Mouse (Mus musculus) MEL (cell line): Measurements from ENCODE around the gene Slc12a1. TPM values are rescaled to one million over a fixed set of nuclear protein-coding genes. Genes with fewer than 3 reads are reported as not detected.

Source experiments
- DNase-seq: peaks from one replicate; pipeline ENCODE4 v3.0.0; 2011; ENCODE audit warnings: low read depth, low spot score
- H3K27ac ChIP-seq: 2 replicates; pipeline ENCODE4 v1.5.1; 2012; ENCODE audit warnings: low read depth, mild to moderate bottlenecking, control low read depth, low read length, moderate library complexity; ENCODE audit not compliant: control insufficient read depth
- H3K27me3 ChIP-seq, 2 experiments: fragments of 150-350 bp in 1 of 2; sonication (generic) in 1 of 2; 2 replicates each; pipeline ENCODE4 v1.6.1; 2012; ENCODE audit warnings: low read length in 2 of 2, mild to moderate bottlenecking in 2 of 2, improper control_type of control experiment in 1 of 2, moderate library complexity in 1 of 2; ENCODE audit not compliant: insufficient read depth in 2 of 2, control insufficient read depth in 1 of 2
- H3K36me3 ChIP-seq, 2 experiments: 2 replicates each; pipeline ENCODE4 v1.6.1; 2012 to 2014; ENCODE audit warnings: low read length in 2 of 2, improper control_type of control experiment in 1 of 2, inconsistent platforms in 1 of 2, mild to moderate bottlenecking in 1 of 2; ENCODE audit not compliant: insufficient read depth in 2 of 2, control insufficient read depth in 1 of 2
- H3K4me1 ChIP-seq, 2 experiments: fragments of 150-350 bp in 1 of 2; sonication (generic) in 1 of 2; 2 replicates each; pipeline ENCODE4 v1.6.1; 2012; ENCODE audit warnings: low read length in 2 of 2, improper control_type of control experiment in 1 of 2, mild to moderate bottlenecking in 1 of 2; ENCODE audit not compliant: insufficient read depth in 2 of 2, control insufficient read depth in 1 of 2
- H3K4me3 ChIP-seq, 2 experiments: fragments of 150-350 bp in 1 of 2; sonication (generic) in 1 of 2; 2 replicates each; pipeline ENCODE4 v1.5.1; 2012; ENCODE audit warnings: low read depth in 2 of 2, low read length in 2 of 2, mild to moderate bottlenecking in 2 of 2, moderate library complexity in 2 of 2, control low read depth in 1 of 2, improper control_type of control experiment in 1 of 2; ENCODE audit not compliant: control insufficient read depth in 1 of 2, insufficient read depth in 1 of 2
- H3K79me2 ChIP-seq: 2 replicates; pipeline ENCODE4 v1.6.1; 2012; ENCODE audit warnings: mild to moderate bottlenecking, low read length, moderate library complexity; ENCODE audit not compliant: control insufficient read depth, poor library complexity, insufficient read depth
- H3K9ac ChIP-seq: 2 replicates; pipeline ENCODE4 v1.6.1; 2012; ENCODE audit warnings: low read depth, mild to moderate bottlenecking, control low read depth, low read length, moderate library complexity; ENCODE audit not compliant: control insufficient read depth, poor library complexity, severe bottlenecking
- H3K9me3 ChIP-seq: fragments of 150-350 bp; sonication (generic); replicated peaks from 2 replicates; pipeline ENCODE4 v1.6.1; 2012; ENCODE audit warnings: mild to moderate bottlenecking, low read length, improper control_type of control experiment, moderate library complexity; ENCODE audit not compliant: insufficient read depth
- BHLHE40 ChIP-seq: IDR thresholded peaks from 2 replicates; pipeline ENCODE4 v1.6.1; 2012; ENCODE audit warnings: low read depth, mild to moderate bottlenecking, inconsistent platforms, low read length, improper control_type of control experiment, borderline replicate concordance
- CHD1 ChIP-seq: IDR thresholded peaks from 2 replicates; pipeline ENCODE4 v1.6.1; 2012; ENCODE audit warnings: low read depth, mild to moderate bottlenecking, inconsistent platforms, low read length, improper control_type of control experiment
- CHD2 ChIP-seq: IDR thresholded peaks from 2 replicates; pipeline ENCODE4 v1.6.1; 2011; ENCODE audit warnings: low read length, improper control_type of control experiment
- CTCF ChIP-seq, 3 experiments: IDR thresholded peaks in 2 of 3; conservative IDR thresholded peaks in 1 of 3; 2 replicates each; pipeline ENCODE4 v1.5.1; 2011 to 2012; ENCODE audit warnings: low read length in 3 of 3, low read depth in 2 of 3, mild to moderate bottlenecking in 2 of 3, improper control_type of control experiment in 1 of 3, inconsistent platforms in 1 of 3, mixed read lengths in 1 of 3, moderate library complexity in 1 of 3; ENCODE audit not compliant: control insufficient read depth in 1 of 3, insufficient read depth in 1 of 3, poor library complexity in 1 of 3, severe bottlenecking in 1 of 3
- E2F4 ChIP-seq: IDR thresholded peaks from 2 replicates; pipeline ENCODE4 v1.6.1; 2011; ENCODE audit warnings: low read depth, low read length, improper control_type of control experiment, borderline replicate concordance
- ELF1 ChIP-seq: IDR thresholded peaks from 2 replicates; pipeline ENCODE4 v1.6.1; 2014; ENCODE audit warnings: low read depth, mild to moderate bottlenecking, inconsistent platforms, low read length, improper control_type of control experiment, moderate library complexity
- ETS1 ChIP-seq: IDR thresholded peaks from 2 replicates; pipeline ENCODE4 v1.6.1; 2012; ENCODE audit warnings: low read depth, mild to moderate bottlenecking, inconsistent platforms, low read length, improper control_type of control experiment, moderate library complexity
- GABPA ChIP-seq: IDR thresholded peaks from 2 replicates; pipeline ENCODE4 v1.6.1; 2012; ENCODE audit warnings: low read depth, mild to moderate bottlenecking, inconsistent platforms, low read length, improper control_type of control experiment, moderate library complexity
- GATA1 ChIP-seq: IDR thresholded peaks from 2 replicates; pipeline ENCODE4 v1.6.1; 2011; ENCODE audit warnings: low read depth, low read length, improper control_type of control experiment
- JUND ChIP-seq: IDR thresholded peaks from 2 replicates; pipeline ENCODE4 v1.6.1; 2011; ENCODE audit warnings: low read depth, mild to moderate bottlenecking, improper control_type of control experiment, low read length
- KAT2A ChIP-seq: conservative IDR thresholded peaks from 2 replicates; pipeline ENCODE4 v1.6.1; 2012; ENCODE audit warnings: low read depth, low read length, improper control_type of control experiment, inconsistent platforms
- MAFK ChIP-seq: IDR thresholded peaks from 2 replicates; pipeline ENCODE4 v1.6.1; 2011; ENCODE audit warnings: low read depth, mild to moderate bottlenecking, low read length, improper control_type of control experiment, borderline replicate concordance
- MAX ChIP-seq: IDR thresholded peaks from 2 replicates; pipeline ENCODE4 v1.6.1; 2011; ENCODE audit warnings: low read length, improper control_type of control experiment
- MAZ ChIP-seq: IDR thresholded peaks from 2 replicates; pipeline ENCODE4 v1.6.1; 2012; ENCODE audit warnings: low read depth, mild to moderate bottlenecking, inconsistent platforms, low read length, improper control_type of control experiment
- MXI1 ChIP-seq: IDR thresholded peaks from 2 replicates; pipeline ENCODE4 v1.6.1; 2011; ENCODE audit warnings: mild to moderate bottlenecking, low read depth, low read length, improper control_type of control experiment
- MYB ChIP-seq: IDR thresholded peaks from 2 replicates; pipeline ENCODE4 v1.6.1; 2011; ENCODE audit warnings: mild to moderate bottlenecking, low read depth, low read length, improper control_type of control experiment
- MYC ChIP-seq: IDR thresholded peaks from 2 replicates; pipeline ENCODE4 v1.6.1; 2011; ENCODE audit warnings: low read depth, mild to moderate bottlenecking, low read length, improper control_type of control experiment, moderate library complexity
- NELFE ChIP-seq: IDR thresholded peaks from 2 replicates; pipeline ENCODE4 v1.6.1; 2011; ENCODE audit warnings: low read depth, low read length, improper control_type of control experiment
- POLR2A ChIP-seq, 2 experiments: IDR thresholded peaks; 2 replicates each; pipeline ENCODE4 v1.6.1; 2011 to 2012; ENCODE audit warnings: low read length in 2 of 2, mild to moderate bottlenecking in 2 of 2, control low read depth in 1 of 2, improper control_type of control experiment in 1 of 2, low read depth in 1 of 2, moderate library complexity in 1 of 2; ENCODE audit not compliant: control insufficient read depth in 1 of 2, insufficient read depth in 1 of 2, poor library complexity in 1 of 2
- RAD21 ChIP-seq: IDR thresholded peaks from 2 replicates; pipeline ENCODE4 v1.6.1; 2011; ENCODE audit warnings: mild to moderate bottlenecking, low read depth, low read length, improper control_type of control experiment
- RCOR1 ChIP-seq: IDR thresholded peaks from 2 replicates; pipeline ENCODE4 v1.6.1; 2012; ENCODE audit warnings: low read depth, mild to moderate bottlenecking, inconsistent platforms, low read length, improper control_type of control experiment
- SMC3 ChIP-seq: IDR thresholded peaks from 2 replicates; pipeline ENCODE4 v1.6.1; 2011; ENCODE audit warnings: low read depth, low read length, improper control_type of control experiment
- TAL1 ChIP-seq: IDR thresholded peaks from 2 replicates; pipeline ENCODE4 v1.6.1; 2012; ENCODE audit warnings: mild to moderate bottlenecking, inconsistent platforms, low read length, moderate library complexity, mixed read lengths
- UBTF ChIP-seq: IDR thresholded peaks from 2 replicates; pipeline ENCODE4 v1.6.1; 2012; ENCODE audit warnings: low read depth, mild to moderate bottlenecking, inconsistent platforms, low read length, improper control_type of control experiment, moderate library complexity, borderline replicate concordance; ENCODE audit not compliant: insufficient read depth
- USF1 ChIP-seq: IDR thresholded peaks from 2 replicates; pipeline ENCODE4 v1.6.1; 2014; ENCODE audit warnings: low read depth, mild to moderate bottlenecking, inconsistent platforms, low read length, improper control_type of control experiment, moderate library complexity
- USF2 ChIP-seq, 2 experiments: IDR thresholded peaks; 2 replicates each; pipeline ENCODE4 v1.6.1; 2011 to 2012; ENCODE audit warnings: improper control_type of control experiment in 2 of 2, low read length in 2 of 2, borderline replicate concordance in 1 of 2, inconsistent platforms in 1 of 2, low read depth in 1 of 2, mild to moderate bottlenecking in 1 of 2; ENCODE audit not compliant: insufficient read depth in 1 of 2
- ZKSCAN1 ChIP-seq: IDR thresholded peaks from 2 replicates; pipeline ENCODE4 v1.6.1; 2012; ENCODE audit warnings: low read depth, mild to moderate bottlenecking, inconsistent platforms, low read length, improper control_type of control experiment, moderate library complexity
- ZMIZ1 ChIP-seq: IDR thresholded peaks from 2 replicates; pipeline ENCODE4 v1.6.1; 2012; ENCODE audit warnings: low read depth, mild to moderate bottlenecking, inconsistent platforms, low read length, improper control_type of control experiment, moderate library complexity
- polyA plus RNA-seq, 2 experiments: library from polyadenylated mRNA; stranded (reverse) in 1 of 2; unstranded in 1 of 2; fragments of >175 nt in 1 of 2; fragments of >200 nt in 1 of 2; gene quantifications; 2 replicates each; pipeline versions ENCODE4 v1.2.1 to v1.2.4; 2012; ENCODE audit warnings: low replicate concordance in 2 of 2, low read depth in 1 of 2; ENCODE audit not compliant: insufficient read length in 2 of 2, insufficient read depth in 1 of 2, missing spikeins in 1 of 2
- total RNA-seq: library from RNA; depleted of rRNA; stranded (reverse); fragments of 300-350 nt; gene quantifications from 2 replicates; pipeline ENCODE4 v1.2.3, GENCODE M21; 2012

Gene Slc12a1
- total and polyA plus RNA-seq, 3 experiments = not detected

- H3K79me2 ChIP-seq = no peaks in the 10 kb centered on the region
- DNase-seq = no peak
- peak overlapping the region; percentile 52 for H3K27ac ChIP-seq
- H3K36me3 ChIP-seq = peaks cover 0 to 32% of the 10 kb centered on the region in 2 experiments; a peak in 2 of 4 replicates
- no peaks in the 10 kb centered on the region for H3K27me3 ChIP-seq
- no peaks in the 10 kb centered on the region for H3K9me3 ChIP-seq
- peaks cover 23 to 41% of the 10 kb centered on the region in 2 experiments for H3K4me1 ChIP-seq
- no peak overlapping the region for H3K9ac ChIP-seq
- no peak overlapping the region for H3K4me3 ChIP-seq
- TF ChIP-seq RCOR1 (no peak), POLR2A (IDR thresholded peaks at IDR 0.05; ENCODE audit: control insufficient read depth in 1 of 2, insufficient read depth in 1 of 2, low read depth in 1 of 2, low read length in 2 of 2, poor library complexity in 1 of 2) (no peak), MXI1 (no peak), MAFK (no peak), RAD21 (no peak), TAL1 (no peak), GATA1 (no peak), JUND (no peak), KAT2A (no peak), CHD2 (no peak), SMC3 (no peak), CTCF (IDR thresholded peaks at IDR 0.05 in 2 of 3, conservative IDR thresholded peaks at IDR 0.05 in 1 of 3; ENCODE audit: control insufficient read depth in 1 of 3, insufficient read depth in 1 of 3, low read depth in 2 of 3, low read length in 3 of 3, poor library complexity in 1 of 3, severe bottlenecking in 1 of 3) (no peak), ZMIZ1 (no peak), ETS1 (no peak), NELFE (no peak), MYC (no peak), MAX (no peak), BHLHE40 (no peak), ELF1 (no peak)
These were observed 81.7 kb downstream of the Slc12a1 start for GRCm38 (mm10) chr2:125234049-125234448.

- Histone ChIP-seq H3K36me3 (peaks cover 8 to 27% of the 10 kb centered on the region in 2 experiments; a peak in 3 of 4 replicates), H3K9me3 (no peaks in the 10 kb centered on the region), H3K9ac (peak overlapping the region; percentile 6; the same call in 1 of the 2 replicates), H3K4me3 (no peak overlapping the region; a peak in 1 of 4 replicates), H3K27ac (peak overlapping the region; percentile 67), H3K27me3 (no peaks in the 10 kb centered on the region), H3K79me2 (peaks cover 30% of the 10 kb centered on the region), H3K4me1 (peaks cover 3 to 16% of the 10 kb centered on the region in 2 experiments; a peak in 3 of 4 replicates)
- TF ChIP-seq CTCF (IDR thresholded peaks at IDR 0.05 in 2 of 3, conservative IDR thresholded peaks at IDR 0.05 in 1 of 3; ENCODE audit: control insufficient read depth in 1 of 3, insufficient read depth in 1 of 3, low read depth in 2 of 3, low read length in 3 of 3, poor library complexity in 1 of 3, severe bottlenecking in 1 of 3) (no peak), E2F4 (no peak), BHLHE40 (no peak), TAL1 (no peak), CHD1 (no peak), MYC (no peak), ZKSCAN1 (no peak), CHD2 (no peak), USF2 (IDR thresholded peaks at IDR 0.05; ENCODE audit: borderline replicate concordance in 1 of 2, insufficient read depth in 1 of 2, low read depth in 1 of 2, low read length in 2 of 2) (no peak), GABPA (no peak), MAZ (no peak), MAX (no peak), USF1 (no peak), UBTF (no peak), ZMIZ1 (no peak), MYB (no peak)
- no peak for DNase-seq
These were observed 93.4 kb downstream of the Slc12a1 start for GRCm38 (mm10) chr2:125245545-125246285.
